Mouse (Mus musculus): ENCODE results near the gene Slc11a1. TPM values are rescaled to one million over a fixed set of nuclear protein-coding genes. Genes with fewer than 3 reads are reported as not detected.
A peak's percentile ranks its signal among the peaks of the same experiment; 100 is the strongest.
"Not testable (repeated sequence)": the region's sequence is repeated elsewhere in the genome, so short reads cannot be mapped to it uniquely, and the experiment has no call there.

Gene Slc11a1
- 2.0 and 2.2 TPM in 2 replicates for polyA plus RNA-seq (2016; fragmentation: Nextera tagmentation; extraction: Ambion mirVana)

- Histone ChIP-seq H3K27me3 (no peaks in the 10 kb centered on the region), H3K27ac (no peak within 1 kb of the TSS), H3K4me2 (replicated peaks) (no peak within 1 kb of the TSS), H3K4me1 (peaks cover 7% of the 10 kb centered on the region; the same call in 1 of the 2 replicates), H3K9ac (no peak within 1 kb of the TSS), H3K4me3 (no peak within 1 kb of the TSS), H3K36me3 (no peaks in the 10 kb centered on the region), H3K9me3 (replicated peaks) (no peaks in the 10 kb centered on the region)
- no peak for ATAC-seq (ENCODE audit: low FRiP score)
- 79% methylated on average over 8 of the region's 8 CpGs for WGBS
Observed at GRCm38 (mm10) chr1:74374980-74375379, at the start of gene Slc11a1. Gene Slc11a1, plus strand, starts transcription at chr1:74375195.

GRCm38 (mm10) chr1:74326916-74327315 lies 48.1 kb upstream of the Slc11a1 start:
- not testable (repeated sequence) for H3K27ac ChIP-seq; H3K27me3 ChIP-seq; H3K4me1 ChIP-seq; H3K4me2 ChIP-seq (replicated peaks); ATAC-seq (ENCODE audit: low FRiP score); H3K4me3 ChIP-seq; H3K9ac ChIP-seq; H3K36me3 ChIP-seq; H3K9me3 ChIP-seq (replicated peaks)
- WGBS = 79% methylated on average over 2 of the region's 2 CpGs

GRCm38 (mm10) chr1:74329899-74330431 lies 45.0 kb upstream of the Slc11a1 start:
- Histone ChIP-seq H3K27ac (no peak overlapping the region), H3K4me3 (no peak overlapping the region), H3K4me1 (peaks cover 19% of the 10 kb centered on the region), H3K9me3 (replicated peaks) (no peaks in the 10 kb centered on the region), H3K4me2 (replicated peaks) (no peak overlapping the region), H3K36me3 (no peaks in the 10 kb centered on the region; the same call in 1 of the 2 replicates), H3K9ac (no peak overlapping the region), H3K27me3 (no peaks in the 10 kb centered on the region)
- ATAC-seq (ENCODE audit: low FRiP score) = no peak
- WGBS = 89% methylated on average over 7 of the region's 7 CpGs

- Histone ChIP-seq H3K4me3 (no peak overlapping the region), H3K36me3 (no peaks in the 10 kb centered on the region; the same call in 1 of the 2 replicates), H3K9ac (no peak overlapping the region), H3K4me1 (peaks cover 26% of the 10 kb centered on the region), H3K27ac (0 out of 2 replicates have a peak overlapping the region, but pooled peaks have one; percentile 8), H3K27me3 (no peaks in the 10 kb centered on the region), H3K4me2 (replicated peaks) (no peak overlapping the region), H3K9me3 (replicated peaks) (no peaks in the 10 kb centered on the region)
- no peak for ATAC-seq (ENCODE audit: low FRiP score)
- WGBS = 76% methylated on average over 4 of the region's 4 CpGs
Observed at GRCm38 (mm10) chr1:74331046-74331681, 43.8 kb upstream of the Slc11a1 start.

- Histone ChIP-seq H3K27ac (peak overlapping the region; percentile 79), H3K36me3 (no peaks in the 10 kb centered on the region; the same call in 1 of the 2 replicates), H3K4me1 (peaks cover 26% of the 10 kb centered on the region), H3K4me2 (replicated peaks) (peak overlapping the region; percentile 72), H3K27me3 (no peaks in the 10 kb centered on the region), H3K9me3 (replicated peaks) (no peaks in the 10 kb centered on the region), H3K4me3 (peak overlapping the region; percentile 40), H3K9ac (peak overlapping the region; percentile 72)
- peak; percentile 98 for ATAC-seq (ENCODE audit: low FRiP score)
- 0% methylated on average over 36 of the region's 36 CpGs for WGBS
Observed at GRCm38 (mm10) chr1:74332241-74332763, 42.7 kb upstream of the Slc11a1 start.

- peak overlapping the region; percentile 40 for H3K4me3 ChIP-seq
- H3K4me1 ChIP-seq = peaks cover 26% of the 10 kb centered on the region
- under 1% methylated on average over 9 of the region's 9 CpGs for WGBS
- peak; percentile 5; the same call in 1 of the 2 replicates for ATAC-seq (ENCODE audit: low FRiP score)
- no peaks in the 10 kb centered on the region; the same call in 1 of the 2 replicates for H3K36me3 ChIP-seq
- H3K9me3 ChIP-seq (replicated peaks) = no peaks in the 10 kb centered on the region
- peak overlapping the region; percentile 72 for H3K4me2 ChIP-seq (replicated peaks)
- H3K27me3 ChIP-seq = no peaks in the 10 kb centered on the region
- H3K9ac ChIP-seq = peak overlapping the region; percentile 72
- H3K27ac ChIP-seq = peak overlapping the region; percentile 79
Observed at GRCm38 (mm10) chr1:74332930-74333329, 42.1 kb upstream of the Slc11a1 start.

GRCm38 (mm10) chr1:74334607-74335006 lies 40.4 kb upstream of the Slc11a1 start:
- WGBS = 79% methylated on average over 3 of the region's 3 CpGs
- no peak overlapping the region for H3K27ac ChIP-seq

GRCm38 (mm10) chr1:74335033-74335432 lies 40.0 kb upstream of the Slc11a1 start:
- H3K4me1 ChIP-seq = peaks cover 26% of the 10 kb centered on the region
- H3K27ac ChIP-seq = no peak overlapping the region
- no peaks in the 10 kb centered on the region for H3K9me3 ChIP-seq (replicated peaks)
- no peak overlapping the region for H3K9ac ChIP-seq
- H3K36me3 ChIP-seq = no peaks in the 10 kb centered on the region
- ATAC-seq (ENCODE audit: low FRiP score) = no peak
- H3K27me3 ChIP-seq = no peaks in the 10 kb centered on the region
- no peak overlapping the region for H3K4me2 ChIP-seq (replicated peaks)
- 63% methylated on average over 4 of the region's 4 CpGs for WGBS
- no peak overlapping the region for H3K4me3 ChIP-seq

More at GRCm38 (mm10) chr1:74334607-74335006, 40.4 kb upstream of the Slc11a1 start:
- Histone ChIP-seq H3K4me3 (no peak overlapping the region), H3K4me1 (peaks cover 26% of the 10 kb centered on the region), H3K9ac (no peak overlapping the region), H3K9me3 (replicated peaks) (no peaks in the 10 kb centered on the region), H3K4me2 (replicated peaks) (no peak overlapping the region), H3K36me3 (no peaks in the 10 kb centered on the region), H3K27me3 (no peaks in the 10 kb centered on the region)
- no peak for ATAC-seq (ENCODE audit: low FRiP score)

- Histone ChIP-seq H3K4me1 (peaks cover 26% of the 10 kb centered on the region), H3K4me3 (no peak overlapping the region), H3K36me3 (0 out of 2 replicates have a peak, but pooled peaks cover 3% of the 10 kb centered on the region), H3K27me3 (no peaks in the 10 kb centered on the region), H3K27ac (no peak overlapping the region), H3K9ac (no peak overlapping the region), H3K9me3 (replicated peaks) (no peaks in the 10 kb centered on the region), H3K4me2 (replicated peaks) (no peak overlapping the region)
- 76% methylated on average over 6 of the region's 6 CpGs for WGBS
- ATAC-seq (ENCODE audit: low FRiP score) = no peak
Observed at GRCm38 (mm10) chr1:74335436-74336170, 39.4 kb upstream of the Slc11a1 start.

- Histone ChIP-seq H3K9ac (no peak overlapping the region), H3K9me3 (replicated peaks) (no peaks in the 10 kb centered on the region), H3K36me3 (0 out of 2 replicates have a peak, but pooled peaks cover 3% of the 10 kb centered on the region), H3K4me2 (replicated peaks) (no peak overlapping the region), H3K27me3 (no peaks in the 10 kb centered on the region), H3K4me3 (no peak overlapping the region), H3K27ac (no peak overlapping the region), H3K4me1 (peaks cover 21% of the 10 kb centered on the region)
- ATAC-seq (ENCODE audit: low FRiP score) = no peak
- 78% methylated on average over 3 of the region's 3 CpGs for WGBS
Observed at GRCm38 (mm10) chr1:74337241-74337771, 37.7 kb upstream of the Slc11a1 start.

- Histone ChIP-seq H3K9me3 (replicated peaks) (no peaks in the 10 kb centered on the region), H3K4me3 (no peak overlapping the region), H3K9ac (no peak overlapping the region), H3K36me3 (0 out of 2 replicates have a peak, but pooled peaks cover 3% of the 10 kb centered on the region), H3K4me2 (replicated peaks) (no peak overlapping the region), H3K4me1 (peaks cover 21% of the 10 kb centered on the region), H3K27ac (no peak overlapping the region), H3K27me3 (no peaks in the 10 kb centered on the region)
- ATAC-seq (ENCODE audit: low FRiP score) = no peak
- 70% methylated on average over 5 of the region's 5 CpGs for WGBS
Observed at GRCm38 (mm10) chr1:74338013-74338412, 37.0 kb upstream of the Slc11a1 start.

GRCm38 (mm10) chr1:74338626-74339025 lies 36.4 kb upstream of the Slc11a1 start:
- Histone ChIP-seq H3K36me3 (0 out of 2 replicates have a peak, but pooled peaks cover 3% of the 10 kb centered on the region), H3K4me2 (replicated peaks) (no peak overlapping the region), H3K4me1 (peaks cover 17% of the 10 kb centered on the region), H3K4me3 (no peak overlapping the region), H3K27me3 (no peaks in the 10 kb centered on the region), H3K9ac (no peak overlapping the region), H3K9me3 (replicated peaks) (no peaks in the 10 kb centered on the region), H3K27ac (no peak overlapping the region)
- ATAC-seq (ENCODE audit: low FRiP score) = no peak
- 71% methylated on average over 4 of the region's 4 CpGs for WGBS

Data from hindbrain, embryonic 12.5 days (tissue).